Mouse (Mus musculus): ENCODE results near the gene Akap13. TPM values are rescaled to one million over a fixed set of nuclear protein-coding genes. Genes with fewer than 3 reads are reported as not detected.

Gene Akap13
- polyA plus RNA-seq, 1 experiment from 2014 or later, result 32.3 TPM

DNA sequence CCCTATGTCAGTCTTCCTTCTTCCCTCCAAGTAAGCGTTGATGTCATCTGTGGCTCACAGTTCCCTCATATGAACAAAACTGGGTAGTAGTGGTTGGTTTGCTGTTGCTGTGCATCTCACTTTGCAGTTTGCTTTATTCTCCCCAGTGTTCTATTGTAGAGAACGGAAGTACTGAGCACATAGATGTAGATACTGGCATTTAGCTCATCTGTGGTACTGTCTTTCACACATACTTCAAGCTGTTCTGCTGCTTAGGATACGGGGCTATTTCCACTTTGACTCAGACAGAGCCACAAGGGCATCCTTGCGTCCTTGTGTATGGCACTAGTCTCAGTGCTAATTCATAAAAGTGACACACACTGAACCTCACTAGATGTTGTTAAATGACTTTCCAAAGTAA is 259.7 kb downstream of the Akap13 start:
- 97% methylated on average over 4 of the region's 4 CpGs for WGBS

GRCm38 (mm10) chr7:75715939-75716338 is 260.6 kb downstream of the Akap13 start:
- Histone ChIP-seq H3K36me3 (peaks cover 11% of the 10 kb centered on the region; the same call in 1 of the 2 replicates), H3K27ac (no peak overlapping the region), H3K4me1 (no peaks in the 10 kb centered on the region), H3K27me3 (no peaks in the 10 kb centered on the region), H3K4me3 (no peak overlapping the region), H3K9ac (no peak overlapping the region), H3K4me2 (replicated peaks) (no peak overlapping the region), H3K9me3 (replicated peaks) (no peaks in the 10 kb centered on the region)
- 78% methylated on average over 4 of the region's 4 CpGs for WGBS
- ATAC-seq (ENCODE audit: low FRiP score), result no peak

More for the DNA sequence above, 259.7 kb downstream of the Akap13 start:
- Histone ChIP-seq H3K27ac (no peak overlapping the region), H3K9me3 (replicated peaks) (no peaks in the 10 kb centered on the region), H3K9ac (no peak overlapping the region), H3K27me3 (no peaks in the 10 kb centered on the region), H3K36me3 (0 out of 2 replicates have a peak, but pooled peaks cover 4% of the 10 kb centered on the region), H3K4me1 (no peaks in the 10 kb centered on the region), H3K4me3 (no peak overlapping the region), H3K4me2 (replicated peaks) (no peak overlapping the region)
- ATAC-seq (ENCODE audit: low FRiP score), result no peak

GRCm38 (mm10) chr7:75717349-75717748 is 262.0 kb downstream of the Akap13 start:
- Histone ChIP-seq H3K27me3 (no peaks in the 10 kb centered on the region), H3K4me3 (no peak overlapping the region), H3K4me1 (no peaks in the 10 kb centered on the region), H3K9me3 (replicated peaks) (no peaks in the 10 kb centered on the region), H3K9ac (no peak overlapping the region), H3K4me2 (replicated peaks) (no peak overlapping the region), H3K27ac (no peak overlapping the region), H3K36me3 (peaks cover 11% of the 10 kb centered on the region; the same call in 1 of the 2 replicates)
- no peak for ATAC-seq (ENCODE audit: low FRiP score)

DNA sequence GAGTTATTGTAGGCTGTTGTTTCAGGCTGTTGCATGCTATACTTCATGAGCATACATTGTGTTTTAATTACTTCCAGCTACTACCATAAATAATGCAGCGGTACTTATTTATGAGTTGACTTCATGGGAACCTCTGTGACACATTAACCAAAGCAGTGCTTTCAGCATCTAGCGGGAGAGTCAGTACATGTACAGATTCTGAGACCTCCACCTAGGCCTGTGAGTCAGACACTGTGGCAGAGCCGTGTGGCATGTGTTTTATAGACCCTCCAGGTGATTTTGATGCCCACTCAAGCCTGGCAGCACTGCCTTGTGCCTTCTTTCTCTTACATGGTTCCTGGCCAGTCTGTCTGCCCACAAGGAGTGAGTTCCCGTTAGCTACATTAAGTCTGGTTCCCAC is 266.0 kb downstream of the Akap13 start:
- WGBS, result 91% methylated on average over 4 of the region's 4 CpGs
- no peak overlapping the region for H3K4me2 ChIP-seq (replicated peaks)
- H3K27ac ChIP-seq, result no peak overlapping the region
- H3K4me3 ChIP-seq, result no peak overlapping the region
- peaks cover 30% of the 10 kb centered on the region for H3K36me3 ChIP-seq
- H3K9ac ChIP-seq, result no peak overlapping the region
- no peaks in the 10 kb centered on the region for H3K4me1 ChIP-seq
- no peaks in the 10 kb centered on the region for H3K27me3 ChIP-seq
- H3K9me3 ChIP-seq (replicated peaks), result no peaks in the 10 kb centered on the region
- ATAC-seq (ENCODE audit: low FRiP score), result no peak

DNA sequence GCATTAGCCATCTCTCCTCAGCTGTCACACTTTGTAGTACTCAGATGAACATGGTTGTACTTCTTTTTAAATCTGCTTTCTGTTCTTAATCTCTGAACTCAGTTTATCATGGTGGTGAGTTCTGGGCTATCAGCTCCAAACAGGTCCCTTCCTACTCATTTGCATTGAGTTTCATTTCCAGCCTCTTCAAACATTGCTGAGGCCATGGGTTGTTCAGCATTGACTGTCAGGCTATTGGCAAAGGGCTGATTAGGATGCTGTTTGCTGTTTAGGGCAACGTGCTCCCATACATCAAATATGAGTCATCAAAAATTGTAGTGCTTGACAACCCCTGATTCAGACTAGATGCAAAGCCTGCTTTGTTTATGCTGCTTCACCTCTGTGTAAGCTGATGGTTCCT is 268.7 kb downstream of the Akap13 start:
- WGBS, result 97% methylated on average over 1 of the region's 1 CpGs
- Histone ChIP-seq H3K4me1 (no peaks in the 10 kb centered on the region), H3K27ac (no peak overlapping the region), H3K36me3 (peaks cover 45% of the 10 kb centered on the region), H3K27me3 (no peaks in the 10 kb centered on the region), H3K4me2 (replicated peaks) (no peak overlapping the region), H3K9me3 (replicated peaks) (no peaks in the 10 kb centered on the region), H3K4me3 (no peak overlapping the region), H3K9ac (no peak overlapping the region)
- ATAC-seq (ENCODE audit: low FRiP score), result no peak

- peaks cover 49% of the 10 kb centered on the region for H3K36me3 ChIP-seq
- no peak overlapping the region for H3K9ac ChIP-seq
- H3K4me1 ChIP-seq, result no peaks in the 10 kb centered on the region
- no peak overlapping the region for H3K4me2 ChIP-seq (replicated peaks)
- no peak for ATAC-seq (ENCODE audit: low FRiP score)
- H3K9me3 ChIP-seq (replicated peaks), result no peaks in the 10 kb centered on the region
- H3K27ac ChIP-seq, result no peak overlapping the region
- H3K27me3 ChIP-seq, result no peaks in the 10 kb centered on the region
- 92% methylated on average over 6 of the region's 6 CpGs for WGBS
- no peak overlapping the region for H3K4me3 ChIP-seq
Observed at GRCm38 (mm10) chr7:75725899-75726298, 270.6 kb downstream of the Akap13 start.

DNA sequence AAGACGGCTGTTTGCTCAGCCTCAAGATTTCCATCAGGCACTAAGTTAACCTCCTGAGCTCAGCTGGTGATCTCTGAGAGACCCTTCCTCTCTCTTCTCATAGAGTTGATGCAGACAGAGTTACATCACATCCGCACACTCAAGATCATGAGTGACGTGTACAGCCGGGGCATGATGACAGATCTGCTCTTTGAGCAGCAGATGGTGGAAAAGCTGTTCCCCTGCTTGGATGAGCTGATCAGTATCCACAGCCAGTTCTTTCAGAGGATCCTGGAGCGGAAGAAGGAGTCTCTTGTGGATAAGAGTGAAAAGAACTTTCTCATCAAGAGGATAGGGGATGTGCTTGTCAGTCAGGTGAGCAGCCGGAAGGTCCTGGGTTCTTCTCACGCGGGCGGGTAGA is 271.5 kb downstream of the Akap13 start:
- ATAC-seq (ENCODE audit: low FRiP score), result no peak
- Histone ChIP-seq H3K4me3 (no peak overlapping the region), H3K36me3 (peaks cover 54% of the 10 kb centered on the region), H3K4me1 (no peaks in the 10 kb centered on the region), H3K9me3 (replicated peaks) (no peaks in the 10 kb centered on the region), H3K9ac (no peak overlapping the region), H3K4me2 (replicated peaks) (no peak overlapping the region), H3K27me3 (no peaks in the 10 kb centered on the region), H3K27ac (no peak overlapping the region)
- WGBS, result 94% methylated on average over 9 of the region's 9 CpGs

DNA sequence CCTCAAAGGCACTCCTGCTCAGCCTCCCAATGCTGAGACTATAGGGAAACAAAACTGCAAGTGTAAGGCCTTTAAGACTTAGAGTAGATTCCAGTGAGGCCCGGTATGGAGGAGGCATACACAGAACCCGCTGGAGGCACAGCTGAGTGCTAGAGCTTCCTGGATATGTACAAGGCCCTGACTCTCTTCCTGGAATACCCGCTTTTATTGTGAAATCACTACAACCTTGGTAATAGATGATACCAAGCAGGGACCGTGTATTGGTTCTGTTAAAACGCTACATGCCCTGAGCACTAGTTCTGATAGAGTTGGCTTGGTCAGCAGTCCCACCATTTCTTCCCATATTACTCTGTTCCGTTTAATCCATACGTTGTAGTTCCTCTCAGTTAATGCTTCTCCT is 274.3 kb downstream of the Akap13 start:
- WGBS, result 98% methylated on average over 7 of the region's 7 CpGs
- ATAC-seq (ENCODE audit: low FRiP score), result no peak
- Histone ChIP-seq H3K9ac (no peak overlapping the region), H3K4me2 (replicated peaks) (no peak overlapping the region), H3K4me3 (no peak overlapping the region), H3K27ac (no peak overlapping the region), H3K4me1 (no peaks in the 10 kb centered on the region), H3K27me3 (no peaks in the 10 kb centered on the region), H3K36me3 (peaks cover 45% of the 10 kb centered on the region), H3K9me3 (replicated peaks) (no peaks in the 10 kb centered on the region)

GRCm38 (mm10) chr7:75730216-75730615 is 274.9 kb downstream of the Akap13 start:
- ATAC-seq (ENCODE audit: low FRiP score), result no peak
- no peaks in the 10 kb centered on the region for H3K9me3 ChIP-seq (replicated peaks)
- peaks cover 45% of the 10 kb centered on the region for H3K36me3 ChIP-seq
- no peaks in the 10 kb centered on the region for H3K27me3 ChIP-seq
- 88% methylated on average over 12 of the region's 12 CpGs for WGBS
- no peak overlapping the region for H3K4me3 ChIP-seq
- H3K4me2 ChIP-seq (replicated peaks), result no peak overlapping the region
- H3K27ac ChIP-seq, result no peak overlapping the region
- H3K9ac ChIP-seq, result no peak overlapping the region
- no peaks in the 10 kb centered on the region for H3K4me1 ChIP-seq

GRCm38 (mm10) chr7:75731951-75732350 is 276.6 kb downstream of the Akap13 start:
- Histone ChIP-seq H3K27me3 (no peaks in the 10 kb centered on the region), H3K36me3 (peaks cover 35% of the 10 kb centered on the region), H3K9me3 (replicated peaks) (no peaks in the 10 kb centered on the region), H3K9ac (no peak overlapping the region), H3K4me2 (replicated peaks) (no peak overlapping the region), H3K27ac (no peak overlapping the region), H3K4me1 (no peaks in the 10 kb centered on the region), H3K4me3 (no peak overlapping the region)
- 95% methylated on average over 2 of the region's 2 CpGs for WGBS
- ATAC-seq (ENCODE audit: low FRiP score), result no peak

DNA sequence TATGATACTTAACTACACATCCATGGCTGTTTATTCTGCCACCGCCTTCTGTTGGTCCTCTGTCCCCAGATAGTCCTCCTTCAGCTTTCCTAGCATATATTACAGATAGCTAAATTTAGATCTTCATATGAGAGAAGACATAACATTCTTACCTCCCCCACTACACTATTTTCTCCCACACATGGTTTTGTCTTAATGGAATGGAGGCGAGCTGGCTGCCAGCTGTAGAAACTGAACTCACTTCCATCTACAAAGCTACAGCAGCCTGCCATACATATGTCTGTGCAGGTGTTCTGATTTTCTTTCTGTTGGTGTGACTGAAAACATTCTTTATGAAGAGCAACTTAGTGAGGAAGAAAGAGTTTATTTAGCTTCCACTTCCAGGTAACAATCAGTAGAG is 277.8 kb downstream of the Akap13 start:
- ATAC-seq (ENCODE audit: low FRiP score), result no peak
- H3K4me2 ChIP-seq (replicated peaks), result no peak overlapping the region
- no peaks in the 10 kb centered on the region for H3K9me3 ChIP-seq (replicated peaks)
- no peaks in the 10 kb centered on the region for H3K27me3 ChIP-seq
- H3K4me1 ChIP-seq, result no peaks in the 10 kb centered on the region
- H3K27ac ChIP-seq, result no peak overlapping the region
- WGBS, result 92% methylated on average over 2 of the region's 2 CpGs
- H3K9ac ChIP-seq, result no peak overlapping the region
- no peak overlapping the region for H3K4me3 ChIP-seq
- H3K36me3 ChIP-seq, result peaks cover 38% of the 10 kb centered on the region

- Histone ChIP-seq H3K27me3 (no peaks in the 10 kb centered on the region), H3K4me1 (no peaks in the 10 kb centered on the region), H3K9ac (no peak overlapping the region), H3K27ac (no peak overlapping the region), H3K36me3 (peaks cover 24% of the 10 kb centered on the region), H3K9me3 (replicated peaks) (no peaks in the 10 kb centered on the region), H3K4me3 (no peak overlapping the region), H3K4me2 (replicated peaks) (no peak overlapping the region)
- 59% methylated on average over 10 of the region's 10 CpGs for WGBS
- peak; percentile 85 for ATAC-seq (ENCODE audit: low FRiP score)
Observed at GRCm38 (mm10) chr7:75739075-75739725, 283.9 kb downstream of the Akap13 start.

- Histone ChIP-seq H3K4me1 (no peaks in the 10 kb centered on the region), H3K27ac (no peak overlapping the region), H3K4me2 (replicated peaks) (no peak overlapping the region), H3K9ac (no peak overlapping the region), H3K27me3 (no peaks in the 10 kb centered on the region), H3K4me3 (no peak overlapping the region), H3K9me3 (replicated peaks) (no peaks in the 10 kb centered on the region), H3K36me3 (peaks cover 38% of the 10 kb centered on the region)
- 77% methylated on average over 2 of the region's 2 CpGs for WGBS
- ATAC-seq (ENCODE audit: low FRiP score), result no peak
Observed at GRCm38 (mm10) chr7:75744528-75744927, 289.2 kb downstream of the Akap13 start.
